In the genomic region with DNA sequence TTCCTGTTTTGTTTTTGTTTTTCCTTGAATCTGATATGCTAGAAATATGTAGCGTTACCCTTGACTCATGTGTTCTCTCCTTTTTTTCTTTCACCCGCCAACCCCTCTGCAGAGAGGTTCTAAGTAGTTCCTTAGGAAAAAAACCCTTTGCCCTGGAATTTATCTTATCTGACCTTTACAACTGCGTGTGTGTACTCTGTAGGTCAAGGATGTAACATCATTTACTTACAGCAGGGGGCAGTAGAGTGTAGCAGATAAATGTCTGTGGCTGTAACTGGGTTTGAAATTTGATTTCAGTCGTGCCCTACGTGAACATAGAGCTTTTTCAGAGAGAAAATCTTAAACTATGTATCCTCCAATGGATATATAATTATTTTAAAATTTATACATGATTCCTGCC, we compare ENCODE assay signal across 9 mouse cellular contexts. TPM values are rescaled to one million over a fixed set of nuclear protein-coding genes. Genes with fewer than 3 reads are reported as not detected.
DNase-seq lines count a peak whose midpoint lies in the region; ATAC-seq and TF ChIP-seq lines count a peak whose summit lies in the region.
"Had no signal": no experiment of that assay in that cellular context is flagged by ENCODE, and none has a peak within 500 bp of the region (broad histone marks: within the 10 kb centered on the region; RNA-seq: fewer than 3 reads in every experiment).

No protein-coding gene starts in this region.

- H3K27ac ChIP-seq in gastrocnemius, adult 2 months: no peak overlapping the region
- no peak overlapping the region for H3K27ac ChIP-seq in liver, embryonic 14.5 days
- H3K27ac ChIP-seq: embryonic facial prominence, embryonic 12.5 days had no signal

- no peak overlapping the region for H3K9ac ChIP-seq in liver, embryonic 14.5 days (replicated peaks)
- H3K9ac ChIP-seq: embryonic facial prominence, embryonic 12.5 days had no signal

- no peak for TF ChIP-seq EP300 in liver, embryonic 14.5 days (IDR thresholded peaks at IDR 0.05; ENCODE audit: low read depth)

- H3K4me3 ChIP-seq in gastrocnemius, adult 2 months: no peak overlapping the region
- H3K4me3 ChIP-seq in liver, embryonic 14.5 days (ENCODE audit: insufficient read depth in 1 of 2, low read depth in 2 of 2, low read length in 2 of 2): no peak overlapping the region
- H3K4me3 ChIP-seq: embryonic facial prominence, embryonic 12.5 days had no signal

- no peak overlapping the region for H3K4me2 ChIP-seq in liver, embryonic 14.5 days (ENCODE audit: low read depth)
- H3K4me2 ChIP-seq: embryonic facial prominence, embryonic 12.5 days had no signal

- ATAC-seq in liver, embryonic 14.5 days (ENCODE audit: insufficient read depth): no peak

- intact Hi-C loops in gastrocnemius, adult 2 months (cut with DNase I): loop anchor here (1.0 to 5.0 kb wide), 2 partner anchors 102 to 260 kb away; no protein-coding TSS in a partner anchor

- H3K27me3 ChIP-seq in liver, embryonic 14.5 days (ENCODE audit: control insufficient read depth, insufficient read depth, low read length): no peaks in the 10 kb centered on the region
- H3K27me3 ChIP-seq: embryonic facial prominence, embryonic 12.5 days had no signal

- H3K4me1 ChIP-seq in liver, embryonic 14.5 days (replicated peaks; ENCODE audit: control insufficient read depth in 2 of 2, insufficient read depth in 2 of 2, low read length in 1 of 2): peaks cover 0 to 3% of the 10 kb centered on the region in 2 experiments; a peak in 1 of 4 replicates
- H3K4me1 ChIP-seq: embryonic facial prominence, embryonic 12.5 days had no signal

- DNase-seq in gastrocnemius, adult 2 months: no peak
- no peak for DNase-seq in gastrocnemius, postnatal 10 days
- DNase-seq in thymus, postnatal 0 days (ENCODE audit: low spot score): peak; percentile 49
- no peak for DNase-seq in thymus, adult 18-20 months
- DNase-seq in embryo, embryonic 10.5 days (ENCODE audit: low spot score): peak; percentile 69
- peak; percentile 17 to 35 (median 25) for DNase-seq in liver, embryonic 14.5 days (ENCODE audit: low read depth in 3 of 3, low spot score in 3 of 3)
- no peak for DNase-seq in urinary bladder, postnatal 25 days (ENCODE audit: low spot score)
- no peak for DNase-seq in T-cell, adult 2 months (ENCODE audit: low spot score)

- H3K9me3 ChIP-seq in liver, embryonic 14.5 days (ENCODE audit: control insufficient read depth, low read length): no peaks in the 10 kb centered on the region
- H3K9me3 ChIP-seq: embryonic facial prominence, embryonic 12.5 days had no signal

- peak; percentile 81 for TF ChIP-seq CTCF in gastrocnemius, adult 2 months (IDR thresholded peaks at IDR 0.05)
- peak; percentile 67 for TF ChIP-seq CTCF in liver, embryonic 14.5 days (IDR thresholded peaks at IDR 0.05; ENCODE audit: low read depth)

- 16% methylated on average over 5 of the region's 5 CpGs for WGBS in liver, embryonic 14.5 days (ENCODE audit: insufficient replicate concordance)

- H3K36me3 ChIP-seq in liver, embryonic 14.5 days (replicated peaks; ENCODE audit: control insufficient read depth, insufficient read depth, low read depth): no peaks in the 10 kb centered on the region
- H3K36me3 ChIP-seq: embryonic facial prominence, embryonic 12.5 days had no signal

RNA-seq across cellular contexts. Expression of a gene that starts 13.3 kb away (rescaled TPM):
- not detected for total RNA-seq in gastrocnemius, adult 2 months (2021)
- total RNA-seq in gastrocnemius, postnatal 10 days (2021): not detected
- polyA plus RNA-seq in thymus, postnatal 0 days (2015; fragmentation: Nextera tagmentation; extraction: Ambion mirVana): 0.08 and 0.10 TPM in 2 replicates
- 0.01 TPM in 1 of 2 replicates, not detected in the other for polyA plus RNA-seq in liver, embryonic 14.5 days (2012; rRNA removed)
- polyA plus RNA-seq in liver, embryonic 14.5 days (2014; fragmentation: Nextera tagmentation; extraction: Ambion mirVana): not detected in 2 replicates
- polyA plus RNA-seq: embryonic facial prominence, embryonic 12.5 days had no signal

RNA-seq across cellular contexts. Expression of a gene that starts 20.0 kb away (rescaled TPM):
- 1 to 10 TPM; 3.1 to 4.2 TPM for total RNA-seq in gastrocnemius, adult 2 months (2021)
- total RNA-seq in gastrocnemius, postnatal 10 days (2021): 1 to 10 TPM; 5.1 to 6.2 TPM
- 0.64 and 0.75 TPM in 2 replicates for polyA plus RNA-seq in thymus, postnatal 0 days (2015; fragmentation: Nextera tagmentation; extraction: Ambion mirVana)
- 1.2 and 1.4 TPM in 2 replicates for polyA plus RNA-seq in liver, embryonic 14.5 days (2012; rRNA removed)
- polyA plus RNA-seq in liver, embryonic 14.5 days (2014; fragmentation: Nextera tagmentation; extraction: Ambion mirVana): 0.50 and 0.71 TPM in 2 replicates
- polyA plus RNA-seq: embryonic facial prominence, embryonic 12.5 days had no signal

RNA-seq across cellular contexts. Expression of a gene that starts 40.1 kb away (rescaled TPM):
- under 1 TPM; 0.18 to 0.28 TPM for total RNA-seq in gastrocnemius, adult 2 months (2021)
- total RNA-seq in gastrocnemius, postnatal 10 days (2021): 1 to 10 TPM; 6.1 to 8.0 TPM
- polyA plus RNA-seq in thymus, postnatal 0 days (2015; fragmentation: Nextera tagmentation; extraction: Ambion mirVana): 125 and 129 TPM in 2 replicates
- polyA plus RNA-seq in liver, embryonic 14.5 days (2012; rRNA removed): 53.5 and 59.6 TPM in 2 replicates
- polyA plus RNA-seq in liver, embryonic 14.5 days (2014; fragmentation: Nextera tagmentation; extraction: Ambion mirVana): 77.0 and 87.0 TPM in 2 replicates

Comparison
In these comparisons a context has a peak if more than half of its experiments do, and no peak if none do; other contexts are left out.
1. DNase-seq: peak in thymus, postnatal 0 days (single experiment), embryo, embryonic 10.5 days (single experiment) and liver, embryonic 14.5 days (3 of 3); none in gastrocnemius, adult 2 months (single experiment), gastrocnemius, postnatal 10 days (single experiment), thymus, adult 18-20 months (0 of 2), urinary bladder, postnatal 25 days (single experiment) and T-cell, adult 2 months (single experiment).
2. RNA of a gene that starts 40.1 kb away (total RNA-seq): 6.1 to 8.0 TPM in gastrocnemius, postnatal 10 days; 0.18 to 0.28 TPM in gastrocnemius, adult 2 months; every median in the first group is over 4 times any median in the second.